Mouse (Mus musculus): ENCODE measurements around the gene Itgax.
"Not testable (repeated sequence)": the region's sequence is repeated elsewhere in the genome, so short reads cannot be mapped to it uniquely, and the experiment has no call there.

Gene Itgax

GRCm38 (mm10) chr7:128158688-128159354, 29.5 kb downstream of the Itgax start:
- not testable (repeated sequence) for DNase-seq (ENCODE audit: low read depth in 1 of 2, low spot score in 2 of 2)

GRCm38 (mm10) chr7:128164001-128164400, 34.7 kb downstream of the Itgax start:
- DNase-seq (ENCODE audit: low read depth in 1 of 2, low spot score in 2 of 2), result no peak

GRCm38 (mm10) chr7:128166391-128166790, 37.0 kb downstream of the Itgax start:
- no peak for DNase-seq (ENCODE audit: low read depth in 1 of 2, low spot score in 2 of 2)

- no peak for DNase-seq (ENCODE audit: low read depth in 1 of 2, low spot score in 2 of 2)
Observed at GRCm38 (mm10) chr7:128169996-128170395, 40.6 kb downstream of the Itgax start.

GRCm38 (mm10) chr7:128178385-128178784, 49.0 kb downstream of the Itgax start:
- DNase-seq (ENCODE audit: low read depth in 1 of 2, low spot score in 2 of 2), result no peak

GRCm38 (mm10) chr7:128180126-128180525, 50.8 kb downstream of the Itgax start:
- DNase-seq (ENCODE audit: low read depth in 1 of 2, low spot score in 2 of 2), result no peak

GRCm38 (mm10) chr7:128180546-128180945, 51.2 kb downstream of the Itgax start:
- DNase-seq (ENCODE audit: low read depth in 1 of 2, low spot score in 2 of 2), result no peak

GRCm38 (mm10) chr7:128181691-128182090, 52.3 kb downstream of the Itgax start:
- DNase-seq (ENCODE audit: low read depth in 1 of 2, low spot score in 2 of 2), result no peak

Measured in monocyte, adult 2 months (primary cell).